Mouse (Mus musculus): ENCODE data around the gene Gm20903. TPM values are rescaled to one million over a fixed set of nuclear protein-coding genes. Genes with fewer than 3 reads are reported as not detected.
"Not testable (repeated sequence)": the region's sequence is repeated elsewhere in the genome, so short reads cannot be mapped to it uniquely, and the experiment has no call there.

The Gm20903 gene
- total RNA-seq (2021) = not detected
- long read RNA-seq, experiment 1 = 0 reads
- long read RNA-seq, experiment 2 = 0 reads

DNA sequence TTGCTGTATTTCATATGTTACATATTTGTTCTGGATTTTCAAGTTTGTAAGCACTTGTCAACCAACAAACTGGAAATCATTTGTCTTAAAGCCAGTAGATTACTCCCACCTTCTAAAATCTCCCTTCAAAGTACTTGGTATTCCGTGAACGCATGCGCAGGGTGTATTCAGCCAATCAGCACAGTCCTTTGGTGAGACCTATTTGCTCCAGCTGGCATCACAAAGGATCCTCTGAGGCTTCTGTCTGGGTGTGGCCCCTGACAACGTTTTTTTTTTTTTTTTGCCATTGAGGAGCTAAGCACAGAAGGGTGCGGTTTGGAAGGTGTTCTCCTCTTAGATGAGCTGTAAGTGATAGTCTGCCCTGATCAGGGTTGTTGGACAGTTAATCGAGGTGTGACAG is at the start of gene Gm20903:
Gm20903 (plus strand) TSS at position 301 of the 400 bp plus-strand sequence.
- not testable (repeated sequence) for DNase-seq (ENCODE audit: low spot score in 2 of 2)

Data from adrenal gland, postnatal 4 days (tissue).